Mouse (Mus musculus) heart, embryonic 15.5 days (tissue): ENCODE measurements around the gene Cnp. TPM values are rescaled to one million over a fixed set of nuclear protein-coding genes. Genes with fewer than 3 reads are reported as not detected.

Experiments
- ATAC-seq: fragments of 200-750 bp; cut with Nextera tagmentation; replicated peaks from 2 replicates; pipeline ENCODE4 v1.8.0; 2017; ENCODE audit warnings: low read depth, moderate TSS enrichment; ENCODE audit not compliant: insufficient number of reproducible peaks, insufficient read depth, low FRiP score
- H3K27ac ChIP-seq: fragments of 300-500 bp; sonication (generic); 2 replicates; pipeline ENCODE4 v1.5.1; 2015; ENCODE audit warnings: mild to moderate bottlenecking, inconsistent platforms
- H3K27me3 ChIP-seq: fragments of 300-500 bp; sonication (generic); 2 replicates; pipeline ENCODE4 v1.6.1; 2015; ENCODE audit warnings: inconsistent platforms
- H3K36me3 ChIP-seq: fragments of 300-500 bp; sonication (generic); 2 replicates; pipeline ENCODE4 v1.6.1; 2015; ENCODE audit warnings: mild to moderate bottlenecking, inconsistent platforms
- H3K4me1 ChIP-seq: fragments of 300-500 bp; sonication (generic); replicated peaks from 2 replicates; pipeline ENCODE4 v1.6.1; 2015; ENCODE audit warnings: inconsistent platforms
- H3K4me2 ChIP-seq: fragments of 300-500 bp; sonication (generic); 2 replicates; pipeline ENCODE4 v1.6.1; 2015; ENCODE audit warnings: inconsistent platforms, mild to moderate bottlenecking, moderate library complexity
- H3K4me3 ChIP-seq: fragments of 300-500 bp; sonication (generic); 2 replicates; pipeline ENCODE4 v1.5.1; 2015; ENCODE audit warnings: mild to moderate bottlenecking, inconsistent platforms
- H3K9ac ChIP-seq: fragments of 300-500 bp; sonication (generic); 2 replicates; pipeline ENCODE4 v1.6.1; 2015; ENCODE audit warnings: mild to moderate bottlenecking, inconsistent platforms
- H3K9me3 ChIP-seq: fragments of 300-500 bp; sonication (generic); replicated peaks from 2 replicates; pipeline ENCODE4 v1.6.1; 2016; ENCODE audit warnings: inconsistent platforms
- WGBS: fragments of 180-500 bp; shearing (Covaris S2); methylation state at CpG from one replicate; pipeline ENCODE4 v1.1.7; 2015; ENCODE audit warnings: mixed read lengths; 5-methylcytosine and 5-hydroxymethylcytosine counted together
- polyA plus RNA-seq: library from polyadenylated mRNA; unstranded; fragments of >200 nt; fragmentation: Nextera tagmentation; extraction: Ambion mirVana; gene quantifications from 2 replicates; pipeline ENCODE4 v1.2.1, GENCODE M21; 2015

The Cnp gene
- polyA plus RNA-seq, 1 experiment from 2014 or later: 17.4 TPM

DNA sequence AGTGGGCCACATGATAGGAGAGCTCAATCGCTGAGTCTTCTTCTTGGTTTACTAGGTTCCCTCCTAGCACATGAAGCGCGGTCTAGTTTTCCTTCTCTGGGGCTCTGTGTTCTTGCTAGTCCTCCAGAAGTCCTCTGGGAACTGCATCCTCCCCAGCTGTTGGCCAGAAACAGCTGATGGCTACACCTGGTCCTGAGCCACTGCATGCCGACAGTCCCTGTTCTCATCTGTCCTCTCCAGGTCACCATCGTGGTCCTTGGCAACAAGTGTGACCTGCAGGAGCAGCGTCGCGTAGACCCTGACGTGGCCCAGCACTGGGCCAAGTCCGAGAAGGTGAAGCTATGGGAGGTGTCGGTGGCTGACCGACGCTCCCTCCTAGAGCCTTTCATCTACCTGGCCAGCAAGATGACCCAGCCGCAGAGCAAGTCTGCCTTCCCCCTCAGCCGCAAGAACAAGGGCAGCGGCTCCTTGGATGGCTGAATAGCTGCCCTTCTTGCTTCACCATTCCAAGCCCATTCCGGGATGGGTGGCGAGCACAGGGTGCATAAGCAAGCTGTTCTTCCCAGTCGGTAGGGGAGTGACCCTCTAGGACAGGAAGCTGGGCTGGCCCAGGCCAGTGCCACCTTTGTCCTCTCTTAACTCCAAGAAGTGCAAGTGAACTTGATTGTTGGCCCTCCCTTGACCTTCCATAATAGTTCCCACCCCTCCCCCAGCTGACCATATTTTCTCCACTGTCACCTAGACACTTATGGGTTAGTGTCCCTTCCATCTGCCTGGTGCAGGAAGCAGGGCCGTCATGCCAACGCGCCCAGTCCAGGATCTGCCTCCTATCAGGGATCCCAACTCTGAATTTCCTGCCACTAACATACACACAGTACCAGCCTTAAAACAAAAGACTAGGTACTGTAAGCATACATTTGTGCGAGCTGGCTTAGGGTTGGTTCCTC is 51.3 kb downstream of the Cnp start:
- ATAC-seq: no peak
- peaks cover 27% of the 10 kb centered on the region for H3K4me1 ChIP-seq
- no peak overlapping the region for H3K9ac ChIP-seq
- peak overlapping the region; percentile 13; the same call in 1 of the 2 replicates for H3K27ac ChIP-seq
- H3K4me3 ChIP-seq: no peak overlapping the region
- WGBS: 89% methylated on average over 23 of the region's 23 CpGs
- H3K36me3 ChIP-seq: peaks cover 19% of the 10 kb centered on the region
- H3K4me2 ChIP-seq: no peak overlapping the region
- H3K27me3 ChIP-seq: 0 out of 2 replicates have a peak, but pooled peaks cover 9% of the 10 kb centered on the region
- no peaks in the 10 kb centered on the region for H3K9me3 ChIP-seq

- no peak for ATAC-seq
These were observed 52.0 kb downstream of the Cnp start for GRCm38 (mm10) chr11:100626701-100627195.

GRCm38 (mm10) chr11:100628056-100628455 is 53.4 kb downstream of the Cnp start:
- WGBS: 76% methylated on average over 5 of the region's 5 CpGs
- ATAC-seq: no peak
- no peak overlapping the region for H3K4me2 ChIP-seq
- H3K27ac ChIP-seq: no peak overlapping the region
- peaks cover 14% of the 10 kb centered on the region; the same call in 1 of the 2 replicates for H3K27me3 ChIP-seq
- no peak overlapping the region for H3K4me3 ChIP-seq
- peaks cover 19% of the 10 kb centered on the region for H3K36me3 ChIP-seq
- H3K4me1 ChIP-seq: peaks cover 27% of the 10 kb centered on the region
- H3K9ac ChIP-seq: no peak overlapping the region
- no peaks in the 10 kb centered on the region for H3K9me3 ChIP-seq

More at GRCm38 (mm10) chr11:100626701-100627195, 52.0 kb downstream of the Cnp start:
- Histone ChIP-seq H3K9me3 (no peaks in the 10 kb centered on the region), H3K4me2 (no peak overlapping the region), H3K36me3 (peaks cover 19% of the 10 kb centered on the region), H3K9ac (no peak overlapping the region), H3K27ac (peak overlapping the region; percentile 13), H3K4me3 (no peak overlapping the region), H3K27me3 (0 out of 2 replicates have a peak, but pooled peaks cover 9% of the 10 kb centered on the region), H3K4me1 (peaks cover 27% of the 10 kb centered on the region)
- WGBS: 15% methylated on average over 9 of the region's 9 CpGs

DNA sequence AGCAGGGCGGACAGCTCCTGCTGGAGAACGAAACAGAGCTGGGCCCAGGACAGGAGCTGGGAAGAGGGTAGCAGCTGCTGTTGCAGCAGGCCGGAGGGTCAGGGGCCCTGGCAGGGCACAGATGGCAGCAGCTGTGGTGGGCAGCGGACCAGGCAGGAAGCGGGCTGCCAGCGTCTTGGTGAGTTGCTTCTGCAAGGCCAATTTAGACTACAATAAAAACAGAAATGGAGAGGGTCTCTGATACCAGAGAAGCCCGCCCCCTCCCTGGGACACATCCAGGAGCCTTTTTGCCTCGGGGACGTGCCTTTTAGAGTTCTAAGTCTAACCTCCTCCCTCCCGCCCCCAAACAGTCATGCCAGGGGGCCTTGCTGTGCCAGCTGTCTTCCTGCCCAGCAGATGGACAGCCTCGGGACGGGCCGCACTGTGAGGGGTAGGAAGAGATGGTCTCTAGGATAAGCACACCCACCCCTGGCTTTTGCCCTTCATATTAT is 54.2 kb downstream of the Cnp start:
- H3K9ac ChIP-seq: no peak overlapping the region

GRCm38 (mm10) chr11:100634530-100634929 is 59.8 kb downstream of the Cnp start:
- no peak overlapping the region for H3K4me3 ChIP-seq
- ATAC-seq: no peak
- H3K4me2 ChIP-seq: no peak overlapping the region
- no peaks in the 10 kb centered on the region for H3K9me3 ChIP-seq
- H3K36me3 ChIP-seq: no peaks in the 10 kb centered on the region
- WGBS: 56% methylated on average over 7 of the region's 7 CpGs
- H3K27ac ChIP-seq: no peak overlapping the region
- peaks cover 46% of the 10 kb centered on the region for H3K27me3 ChIP-seq
- no peaks in the 10 kb centered on the region for H3K4me1 ChIP-seq
- H3K9ac ChIP-seq: no peak overlapping the region

More for the DNA sequence above, 54.2 kb downstream of the Cnp start:
- Histone ChIP-seq H3K9me3 (no peaks in the 10 kb centered on the region), H3K4me2 (no peak overlapping the region), H3K4me3 (no peak overlapping the region), H3K27ac (no peak overlapping the region), H3K4me1 (peaks cover 21% of the 10 kb centered on the region), H3K36me3 (peaks cover 19% of the 10 kb centered on the region), H3K27me3 (peaks cover 17% of the 10 kb centered on the region; the same call in 1 of the 2 replicates)
- ATAC-seq: no peak; the same call in 1 of the 2 replicates
- WGBS: 60% methylated on average over 13 of the region's 13 CpGs

DNA sequence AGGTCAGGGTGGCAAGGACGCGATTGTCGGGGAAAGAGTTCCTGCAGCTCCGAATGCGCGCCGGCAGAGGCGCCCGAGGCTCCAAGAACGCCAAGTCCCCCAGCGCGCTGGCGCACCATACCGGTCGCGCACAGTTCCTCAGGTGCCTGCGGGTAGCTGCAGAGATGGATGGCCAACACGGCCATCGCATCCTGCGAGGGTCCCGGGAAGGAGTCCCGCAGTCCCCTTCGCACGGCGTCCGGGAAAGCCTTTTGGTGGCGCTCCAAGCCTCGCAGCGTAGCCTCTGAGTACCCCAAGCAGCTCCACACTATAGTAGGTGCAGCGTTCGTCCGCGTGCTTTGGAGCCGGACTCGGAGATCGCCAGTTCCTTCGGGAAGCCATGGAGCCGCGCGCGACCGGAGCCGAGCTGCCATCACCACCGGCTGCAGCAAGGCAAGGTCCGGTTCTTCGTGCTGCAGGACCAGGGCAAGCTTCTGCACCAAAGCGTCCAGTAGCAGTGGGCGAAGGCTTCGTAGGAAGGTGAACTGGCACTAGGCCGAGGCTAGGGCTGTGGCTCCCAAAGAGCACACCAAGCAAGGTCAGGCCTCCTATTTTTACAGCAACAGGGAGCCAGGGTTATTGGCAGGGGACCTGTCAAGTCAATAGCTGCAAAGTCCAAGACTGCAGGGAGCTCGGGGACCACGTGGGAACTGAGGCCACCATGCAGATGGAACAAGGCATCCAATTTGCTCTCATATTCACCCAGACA is 65.6 kb downstream of the Cnp start:
- no peak overlapping the region for H3K27ac ChIP-seq
- H3K27me3 ChIP-seq: peaks cover 60% of the 10 kb centered on the region
- no peaks in the 10 kb centered on the region for H3K36me3 ChIP-seq
- H3K9me3 ChIP-seq: no peaks in the 10 kb centered on the region
- peaks cover 11% of the 10 kb centered on the region for H3K4me1 ChIP-seq
- ATAC-seq: peak; percentile 68
- H3K4me3 ChIP-seq: peak overlapping the region; percentile 43
- H3K9ac ChIP-seq: peak overlapping the region; percentile 49
- H3K4me2 ChIP-seq: peak overlapping the region; percentile 82
- WGBS: 7% methylated on average over 52 of the region's 52 CpGs

Other genes starting within 250 kb of the Cnp start
- gene Gast, start 240.5 kb upstream of the Cnp start, polyA plus RNA-seq: not detected in 2 replicates
- gene Hap1, start 218.8 kb upstream of the Cnp start, polyA plus RNA-seq: 5.3 and 7.7 TPM in 2 replicates
- 117 and 140 TPM in 2 replicates for gene Jup, start 177.1 kb upstream of the Cnp start, polyA plus RNA-seq
- 48.3 and 63.1 TPM in 2 replicates for gene P3h4, start 160.1 kb upstream of the Cnp start, polyA plus RNA-seq
- 86.3 and 119 TPM in 2 replicates for gene Fkbp10, start 159.2 kb upstream of the Cnp start, polyA plus RNA-seq
- 90.2 and 104 TPM in 2 replicates for gene Nt5c3b, start 133.1 kb upstream of the Cnp start, polyA plus RNA-seq
- gene Klhl10, start 133.0 kb upstream of the Cnp start, polyA plus RNA-seq: 0.33 and 0.42 TPM in 2 replicates
- gene Klhl11, start 102.2 kb upstream of the Cnp start, polyA plus RNA-seq: 6.9 and 8.7 TPM in 2 replicates
- 49.5 and 76.6 TPM in 2 replicates for gene Acly, start 46.9 kb upstream of the Cnp start, polyA plus RNA-seq
- gene Ttc25, start 29.3 kb upstream of the Cnp start, polyA plus RNA-seq: 0.66 TPM in 2 replicates
- gene Nkiras2, start 44.3 kb downstream of the Cnp start, polyA plus RNA-seq: 59.8 and 70.3 TPM in 2 replicates
- 184 and 206 TPM in 2 replicates for gene Dnajc7, start 45.3 kb downstream of the Cnp start, polyA plus RNA-seq
- gene Zfp385c, start 117.6 kb downstream of the Cnp start, polyA plus RNA-seq: 0.09 and 0.16 TPM in 2 replicates
- gene Dhx58, start 129.4 kb downstream of the Cnp start, polyA plus RNA-seq: 1.5 and 2.1 TPM in 2 replicates
- gene Kat2a, start 137.6 kb downstream of the Cnp start, polyA plus RNA-seq: 26.5 and 36.7 TPM in 2 replicates
- not detected in 2 replicates for gene Hspb9, start 138.9 kb downstream of the Cnp start, polyA plus RNA-seq
- 13.0 and 16.2 TPM in 2 replicates for gene Rab5c, start 163.3 kb downstream of the Cnp start, polyA plus RNA-seq
- gene Kcnh4, start 185.0 kb downstream of the Cnp start, polyA plus RNA-seq: 0.10 TPM in 1 of 2 replicates, not detected in the other
- gene Hcrt, start 188.0 kb downstream of the Cnp start, polyA plus RNA-seq: not detected in 2 replicates
- gene Ghdc, start 196.1 kb downstream of the Cnp start, polyA plus RNA-seq: 5.5 and 8.1 TPM in 2 replicates